Mouse (Mus musculus): ENCODE data around the gene Esrrg. TPM values are rescaled to one million over a fixed set of nuclear protein-coding genes. Genes with fewer than 3 reads are reported as not detected.

Esrrg gene
- polyA plus RNA-seq, 1 experiment, result not detected

GRCm38 (mm10) chr1:187724651-187725050 lies 116.1 kb downstream of the Esrrg start:
- Histone ChIP-seq H3K4me3 (replicated peaks) (no peak overlapping the region), H3K9me3 (peaks cover 42% of the 10 kb centered on the region), H3K4me1 (no peaks in the 10 kb centered on the region), H3K27me3 (replicated peaks) (no peaks in the 10 kb centered on the region), H3K36me3 (replicated peaks; ENCODE audit: low read length) (no peaks in the 10 kb centered on the region)
- TF ChIP-seq FLI1 (IDR thresholded peaks at IDR 0.05; ENCODE audit: low read length), result no peak

- no peak for TF ChIP-seq FLI1 (IDR thresholded peaks at IDR 0.05; ENCODE audit: low read length)
- Histone ChIP-seq H3K27me3 (replicated peaks) (no peaks in the 10 kb centered on the region), H3K9me3 (peaks cover 45% of the 10 kb centered on the region), H3K36me3 (replicated peaks; ENCODE audit: low read length) (no peaks in the 10 kb centered on the region), H3K4me3 (replicated peaks) (no peak overlapping the region), H3K4me1 (no peaks in the 10 kb centered on the region)
These were observed 116.8 kb downstream of the Esrrg start for GRCm38 (mm10) chr1:187725351-187725750.

- no peak overlapping the region for H3K4me3 ChIP-seq (replicated peaks)
- no peaks in the 10 kb centered on the region for H3K4me1 ChIP-seq
- no peaks in the 10 kb centered on the region for H3K36me3 ChIP-seq (replicated peaks; ENCODE audit: low read length)
- H3K9me3 ChIP-seq, result peaks cover 34% of the 10 kb centered on the region
- no peaks in the 10 kb centered on the region for H3K27me3 ChIP-seq (replicated peaks)
- TF ChIP-seq GATA1 (IDR thresholded peaks at IDR 0.05; ENCODE audit: borderline replicate concordance, low read length), result no peak
- TF ChIP-seq FLI1 (IDR thresholded peaks at IDR 0.05; ENCODE audit: low read length), result no peak
These were observed 122.6 kb downstream of the Esrrg start for GRCm38 (mm10) chr1:187731171-187731570.

- TF ChIP-seq GATA1 (IDR thresholded peaks at IDR 0.05; ENCODE audit: borderline replicate concordance, low read length) (no peak), FLI1 (IDR thresholded peaks at IDR 0.05; ENCODE audit: low read length) (no peak)
- Histone ChIP-seq H3K9me3 (peaks cover 48% of the 10 kb centered on the region), H3K36me3 (replicated peaks; ENCODE audit: low read length) (no peaks in the 10 kb centered on the region), H3K4me1 (no peaks in the 10 kb centered on the region), H3K27me3 (replicated peaks) (no peaks in the 10 kb centered on the region), H3K4me3 (replicated peaks) (no peak overlapping the region)
These were observed 127.9 kb downstream of the Esrrg start for GRCm38 (mm10) chr1:187736507-187736906.

DNA sequence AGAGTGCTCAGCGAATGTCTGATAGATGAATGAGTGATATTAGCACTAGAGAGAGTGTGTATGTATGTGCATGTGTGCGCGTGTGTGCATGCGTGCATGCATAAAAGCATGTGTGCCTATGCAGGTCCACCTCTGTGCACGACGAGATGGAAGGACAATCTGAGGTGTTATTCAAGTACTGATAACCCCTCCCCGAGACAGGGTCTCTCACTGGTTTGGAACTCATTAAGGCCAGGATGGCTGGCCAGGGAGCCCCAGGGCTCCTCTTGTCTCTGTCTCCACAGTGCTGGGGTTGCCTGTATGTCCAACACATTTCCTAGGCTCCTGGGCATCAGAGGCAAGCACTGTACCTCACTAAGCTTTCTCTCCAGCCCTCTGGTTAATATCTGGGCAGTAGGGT lies 128.7 kb downstream of the Esrrg start:
- no peaks in the 10 kb centered on the region for H3K36me3 ChIP-seq (replicated peaks; ENCODE audit: low read length)
- no peaks in the 10 kb centered on the region for H3K4me1 ChIP-seq
- no peaks in the 10 kb centered on the region for H3K27me3 ChIP-seq (replicated peaks)
- peaks cover 45% of the 10 kb centered on the region for H3K9me3 ChIP-seq
- peak overlapping the region; percentile 48 for H3K4me3 ChIP-seq (replicated peaks)
- TF ChIP-seq GATA1 (IDR thresholded peaks at IDR 0.05; ENCODE audit: borderline replicate concordance, low read length) (no peak), FLI1 (IDR thresholded peaks at IDR 0.05; ENCODE audit: low read length) (no peak)

DNA sequence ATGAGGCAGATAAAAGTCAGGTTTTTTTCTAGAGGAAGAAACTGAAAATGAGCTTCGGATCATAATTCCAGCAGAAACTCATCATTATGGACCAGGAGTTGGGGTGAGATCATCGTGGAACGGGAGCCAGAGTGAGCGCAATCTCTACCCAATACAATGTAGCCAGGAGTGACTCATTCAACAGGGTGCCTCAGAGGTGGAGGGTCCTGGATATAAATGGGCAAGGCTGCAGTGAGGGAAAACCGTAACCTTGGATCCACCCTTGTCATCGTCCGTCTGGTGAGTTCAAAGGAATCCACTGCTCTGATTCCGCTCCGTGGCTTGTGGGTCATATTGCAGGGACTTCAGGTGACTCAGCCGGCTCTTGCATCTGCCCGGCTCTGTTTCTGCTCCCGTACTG lies 131.9 kb downstream of the Esrrg start:
- TF ChIP-seq GATA1 (IDR thresholded peaks at IDR 0.05; ENCODE audit: borderline replicate concordance, low read length) (no peak), FLI1 (IDR thresholded peaks at IDR 0.05; ENCODE audit: low read length) (no peak)
- H3K4me3 ChIP-seq (replicated peaks), result no peak overlapping the region
- H3K27me3 ChIP-seq (replicated peaks), result no peaks in the 10 kb centered on the region
- peaks cover 31% of the 10 kb centered on the region for H3K9me3 ChIP-seq
- H3K36me3 ChIP-seq (replicated peaks; ENCODE audit: low read length), result no peaks in the 10 kb centered on the region
- H3K4me1 ChIP-seq, result no peaks in the 10 kb centered on the region

- Histone ChIP-seq H3K4me1 (no peaks in the 10 kb centered on the region), H3K27me3 (replicated peaks) (no peaks in the 10 kb centered on the region), H3K9me3 (peaks cover 32% of the 10 kb centered on the region), H3K4me3 (replicated peaks) (peak overlapping the region; percentile 42), H3K36me3 (replicated peaks; ENCODE audit: low read length) (no peaks in the 10 kb centered on the region)
- no peak for TF ChIP-seq FLI1 (IDR thresholded peaks at IDR 0.05; ENCODE audit: low read length)
- no peak for TF ChIP-seq GATA1 (IDR thresholded peaks at IDR 0.05; ENCODE audit: borderline replicate concordance, low read length)
These were observed 132.7 kb downstream of the Esrrg start for GRCm38 (mm10) chr1:187741306-187741705.

- H3K9me3 ChIP-seq, result peaks cover 28% of the 10 kb centered on the region
- no peaks in the 10 kb centered on the region for H3K36me3 ChIP-seq (replicated peaks; ENCODE audit: low read length)
- no peaks in the 10 kb centered on the region for H3K27me3 ChIP-seq (replicated peaks)
- H3K4me3 ChIP-seq (replicated peaks), result no peak overlapping the region
- TF ChIP-seq FLI1 (IDR thresholded peaks at IDR 0.05; ENCODE audit: low read length) (no peak), GATA1 (IDR thresholded peaks at IDR 0.05; ENCODE audit: borderline replicate concordance, low read length) (no peak)
- no peaks in the 10 kb centered on the region for H3K4me1 ChIP-seq
These were observed 133.5 kb downstream of the Esrrg start for GRCm38 (mm10) chr1:187742071-187742470.

GRCm38 (mm10) chr1:187749294-187749693 lies 140.7 kb downstream of the Esrrg start:
- no peaks in the 10 kb centered on the region for H3K36me3 ChIP-seq (replicated peaks; ENCODE audit: low read length)
- peaks cover 30% of the 10 kb centered on the region for H3K9me3 ChIP-seq
- H3K4me3 ChIP-seq (replicated peaks), result no peak overlapping the region
- no peak for TF ChIP-seq FLI1 (IDR thresholded peaks at IDR 0.05; ENCODE audit: low read length)
- TF ChIP-seq GATA1 (IDR thresholded peaks at IDR 0.05; ENCODE audit: borderline replicate concordance, low read length), result no peak
- H3K27me3 ChIP-seq (replicated peaks), result no peaks in the 10 kb centered on the region
- H3K4me1 ChIP-seq, result no peaks in the 10 kb centered on the region

GRCm38 (mm10) chr1:187749931-187750330 lies 141.3 kb downstream of the Esrrg start:
- no peak for TF ChIP-seq GATA1 (IDR thresholded peaks at IDR 0.05; ENCODE audit: borderline replicate concordance, low read length)
- no peak for TF ChIP-seq FLI1 (IDR thresholded peaks at IDR 0.05; ENCODE audit: low read length)
- no peaks in the 10 kb centered on the region for H3K36me3 ChIP-seq (replicated peaks; ENCODE audit: low read length)
- H3K9me3 ChIP-seq, result peaks cover 30% of the 10 kb centered on the region
- no peaks in the 10 kb centered on the region for H3K27me3 ChIP-seq (replicated peaks)
- H3K4me3 ChIP-seq (replicated peaks), result no peak overlapping the region
- no peaks in the 10 kb centered on the region for H3K4me1 ChIP-seq

GRCm38 (mm10) chr1:187755528-187755927 lies 146.9 kb downstream of the Esrrg start:
- Histone ChIP-seq H3K27me3 (replicated peaks) (no peaks in the 10 kb centered on the region), H3K4me3 (replicated peaks) (no peak overlapping the region), H3K9me3 (peaks cover 44% of the 10 kb centered on the region), H3K36me3 (replicated peaks; ENCODE audit: low read length) (no peaks in the 10 kb centered on the region), H3K4me1 (no peaks in the 10 kb centered on the region)
- no peak for TF ChIP-seq FLI1 (IDR thresholded peaks at IDR 0.05; ENCODE audit: low read length)
- TF ChIP-seq GATA1 (IDR thresholded peaks at IDR 0.05; ENCODE audit: borderline replicate concordance, low read length), result no peak

All from megakaryocyte, embryonic 14.5 days (primary cell).